Mouse (Mus musculus): Measurements from ENCODE around the gene Unc5c.

Unc5c gene

GRCm38 (mm10) chr3:141598936-141599335, 133.9 kb downstream of the Unc5c start:
- no peak for DNase-seq (ENCODE audit: low spot score)

GRCm38 (mm10) chr3:141601072-141601549, 136.1 kb downstream of the Unc5c start:
- peak; percentile 55 for DNase-seq (ENCODE audit: low spot score)

GRCm38 (mm10) chr3:141616718-141617117, 151.7 kb downstream of the Unc5c start:
- no peak for DNase-seq (ENCODE audit: low spot score)

- no peak for DNase-seq (ENCODE audit: low spot score)
Observed at GRCm38 (mm10) chr3:141618675-141619074, 153.7 kb downstream of the Unc5c start.

GRCm38 (mm10) chr3:141621496-141621895, 156.5 kb downstream of the Unc5c start:
- no peak for DNase-seq (ENCODE audit: low spot score)

- DNase-seq (ENCODE audit: low spot score), result no peak
Observed at GRCm38 (mm10) chr3:141626935-141627638, 162.1 kb downstream of the Unc5c start.

- no peak for DNase-seq (ENCODE audit: low spot score)
Observed at GRCm38 (mm10) chr3:141627639-141627977, 162.6 kb downstream of the Unc5c start.

GRCm38 (mm10) chr3:141629431-141629830, 164.4 kb downstream of the Unc5c start:
- DNase-seq (ENCODE audit: low spot score), result peak; percentile 7

GRCm38 (mm10) chr3:141637900-141638299, 172.9 kb downstream of the Unc5c start:
- no peak for DNase-seq (ENCODE audit: low spot score)

GRCm38 (mm10) chr3:141644264-141644663, 179.2 kb downstream of the Unc5c start:
- DNase-seq (ENCODE audit: low spot score), result no peak

- DNase-seq (ENCODE audit: low spot score), result no peak
Observed at GRCm38 (mm10) chr3:141646588-141646987, 181.6 kb downstream of the Unc5c start.

GRCm38 (mm10) chr3:141650658-141651057, 185.6 kb downstream of the Unc5c start:
- no peak for DNase-seq (ENCODE audit: low spot score)

- DNase-seq (ENCODE audit: low spot score), result no peak
Observed at GRCm38 (mm10) chr3:141653915-141654314, 188.9 kb downstream of the Unc5c start.

GRCm38 (mm10) chr3:141659041-141659789, 194.2 kb downstream of the Unc5c start:
- DNase-seq (ENCODE audit: low spot score), result peak; percentile 8

GRCm38 (mm10) chr3:141660065-141661062, 195.3 kb downstream of the Unc5c start:
- peak; percentile 15 for DNase-seq (ENCODE audit: low spot score)

- no peak for DNase-seq (ENCODE audit: low spot score)
Observed at GRCm38 (mm10) chr3:141689113-141689512, 224.1 kb downstream of the Unc5c start.

GRCm38 (mm10) chr3:141690676-141691075, 225.7 kb downstream of the Unc5c start:
- no peak for DNase-seq (ENCODE audit: low spot score)

- DNase-seq (ENCODE audit: low spot score), result no peak
Observed at GRCm38 (mm10) chr3:141691418-141691817, 226.4 kb downstream of the Unc5c start.

- no peak for DNase-seq (ENCODE audit: low spot score)
Observed at GRCm38 (mm10) chr3:141691846-141692245, 226.8 kb downstream of the Unc5c start.

- no peak for DNase-seq (ENCODE audit: low spot score)
Observed at GRCm38 (mm10) chr3:141699177-141699576, 234.2 kb downstream of the Unc5c start.

GRCm38 (mm10) chr3:141701381-141701909, 236.4 kb downstream of the Unc5c start:
- no peak for DNase-seq (ENCODE audit: low spot score)

- DNase-seq (ENCODE audit: low spot score), result no peak
Observed at GRCm38 (mm10) chr3:141711601-141712000, 246.6 kb downstream of the Unc5c start.
